Mouse (Mus musculus): ENCODE data around the gene Spred2.
"Not testable (repeated sequence)": the region's sequence is repeated elsewhere in the genome, so short reads cannot be mapped to it uniquely, and the experiment has no call there.

Gene Spred2

DNA sequence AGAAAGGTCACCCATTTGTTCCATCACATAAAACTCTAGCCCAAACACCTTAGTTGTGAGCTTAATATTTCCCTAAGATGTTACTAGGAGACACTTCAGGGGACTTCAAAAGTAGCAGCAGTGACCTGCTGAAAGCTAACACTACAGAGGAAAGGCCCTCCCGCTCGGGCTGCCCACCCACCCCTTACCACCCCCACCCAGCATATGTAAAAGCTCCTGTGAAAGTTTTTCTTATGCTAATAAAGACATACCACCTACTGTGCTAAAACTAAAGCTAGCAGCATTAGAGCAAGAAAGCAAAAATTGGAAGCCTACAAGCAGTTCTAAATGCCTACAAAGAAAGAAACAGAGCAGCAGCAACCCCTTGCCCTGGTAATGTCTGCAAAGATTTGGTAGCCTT is 139.9 kb downstream of the Spred2 start:
- not testable (repeated sequence) for DNase-seq

DNA sequence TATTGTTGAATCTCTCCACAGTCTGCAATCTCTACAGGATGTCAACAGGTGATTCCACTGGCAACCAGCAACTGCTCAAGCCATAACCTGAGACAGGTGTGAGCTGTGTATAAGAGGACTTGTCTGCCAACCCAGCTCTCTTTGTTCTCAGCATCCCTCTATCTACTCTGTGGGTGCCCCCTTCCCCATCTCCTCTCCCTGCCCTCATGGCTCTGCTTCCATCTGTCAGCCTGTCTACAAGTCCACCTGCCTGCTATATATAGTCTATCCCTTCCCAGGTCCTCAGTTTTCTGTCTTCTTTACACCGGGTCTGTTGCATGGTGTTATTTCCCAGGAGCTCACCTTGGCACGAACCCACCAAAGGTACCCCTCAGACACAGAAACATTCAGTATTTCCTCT is 140.8 kb downstream of the Spred2 start:
- no peak for DNase-seq

DNA sequence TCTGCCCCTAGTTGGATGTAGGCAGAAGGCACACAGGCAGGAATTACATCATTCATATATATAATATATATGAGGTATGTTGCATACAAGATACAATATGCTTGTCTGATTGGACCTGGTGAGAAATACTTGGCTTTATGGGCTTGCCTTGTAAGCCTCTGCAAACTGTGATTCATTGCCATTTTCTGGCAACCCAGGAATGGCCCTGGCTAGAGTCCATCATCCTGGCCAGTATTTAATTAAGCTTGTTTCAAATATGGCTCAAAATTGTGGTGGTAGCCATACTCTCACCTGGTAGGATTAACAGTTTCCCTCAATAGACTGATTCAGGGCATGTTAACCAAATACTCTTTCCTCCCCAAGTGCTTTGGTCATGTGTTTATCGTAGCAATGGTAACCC is 141.9 kb downstream of the Spred2 start:
- DNase-seq: no peak

DNA sequence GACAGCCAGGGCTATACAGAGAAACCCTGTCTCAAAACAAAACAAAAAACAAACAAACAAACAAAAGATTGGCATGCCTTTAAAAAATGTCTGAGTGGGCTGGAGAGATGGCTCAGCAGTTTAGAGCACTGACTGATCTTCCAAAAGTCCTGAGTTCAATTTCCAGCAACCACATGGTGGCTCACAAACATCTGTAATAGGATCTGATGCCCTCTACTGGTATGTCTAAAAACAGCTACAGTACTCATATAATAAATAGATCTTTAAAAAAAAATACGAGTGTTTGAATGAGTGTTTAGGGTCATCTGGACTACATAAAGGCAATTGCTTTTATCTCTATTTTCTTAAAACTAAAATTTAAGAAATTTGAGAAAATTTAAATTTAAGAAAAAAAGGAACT is 143.3 kb downstream of the Spred2 start:
- DNase-seq: no peak

DNA sequence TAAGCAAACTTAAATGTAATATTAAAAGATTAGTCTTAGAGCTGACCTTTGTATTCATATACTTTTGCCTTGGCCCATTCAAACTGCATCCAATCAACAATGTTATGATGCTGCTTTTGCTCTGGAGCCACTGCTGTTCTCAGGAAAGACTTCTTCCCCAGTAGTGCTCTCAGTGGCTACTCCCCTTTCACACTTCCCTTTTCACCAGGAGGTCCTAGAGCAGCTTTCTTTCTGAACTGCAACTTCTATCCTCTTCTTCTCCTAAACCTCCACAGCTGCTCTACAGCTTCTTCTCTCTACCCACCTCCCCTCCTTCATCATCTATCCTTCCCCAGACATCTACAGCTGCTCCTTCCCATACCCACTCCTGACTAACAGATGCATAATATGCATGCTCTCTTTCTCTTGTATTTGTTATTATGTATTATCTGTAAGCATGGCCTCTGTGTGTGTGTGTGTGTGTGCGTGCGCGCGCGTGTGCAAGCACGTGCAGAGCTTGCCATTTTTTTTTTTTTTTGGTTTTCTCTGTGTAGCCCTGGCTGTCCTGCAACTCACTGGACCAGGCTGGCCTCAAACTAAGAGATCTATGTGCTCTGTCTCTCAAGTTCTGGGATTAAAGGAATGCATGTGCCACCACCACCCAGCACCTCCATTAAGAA is 144.3 kb downstream of the Spred2 start:
- no peak for DNase-seq

DNA sequence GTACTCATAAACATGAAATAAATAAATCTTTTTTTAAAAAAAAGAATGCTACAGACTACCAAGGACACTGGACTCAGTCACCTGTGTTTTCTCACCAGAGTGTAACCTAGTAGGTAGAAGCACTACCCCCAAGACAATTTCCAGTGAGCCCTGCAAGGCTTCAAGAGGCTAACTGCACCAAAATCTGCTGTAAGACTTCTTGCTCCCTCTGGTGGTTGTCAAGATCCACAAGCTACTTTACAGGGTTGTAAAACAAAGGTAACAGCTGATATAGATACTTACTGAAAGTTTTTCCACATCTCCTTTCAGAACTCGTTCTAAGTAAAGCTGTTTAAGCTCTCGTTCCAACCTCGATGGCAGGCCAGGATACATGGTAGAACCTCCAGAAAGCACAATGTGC is 148.0 kb downstream of the Spred2 start:
- DNase-seq: peak; percentile 19

DNA sequence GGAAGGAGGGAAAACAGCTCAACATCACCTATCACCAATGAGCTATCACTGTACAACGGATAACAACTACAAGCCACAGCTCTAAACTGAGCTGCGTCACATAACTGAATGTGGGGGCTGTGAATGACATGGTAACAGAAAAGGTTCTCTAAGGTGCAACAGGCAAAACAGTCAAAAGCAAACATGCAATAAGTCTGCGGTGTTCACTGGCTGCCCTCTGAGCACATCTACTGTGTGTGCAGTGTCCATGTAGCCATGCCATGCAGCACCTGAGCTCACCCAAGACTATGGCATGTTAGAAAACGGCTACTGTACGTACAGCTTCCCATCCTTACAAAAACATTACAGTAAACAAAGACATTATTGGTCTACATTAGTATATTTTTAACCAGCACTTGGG is 148.7 kb downstream of the Spred2 start:
- DNase-seq: no peak
